Mouse (Mus musculus) kidney, postnatal 0 days (tissue): ENCODE measurements around the gene Idnk. TPM values are rescaled to one million over a fixed set of nuclear protein-coding genes. Genes with fewer than 3 reads are reported as not detected.

Experiments
- ATAC-seq: fragments of 200-750 bp; cut with Nextera tagmentation; replicated peaks from 2 replicates; pipeline ENCODE4 v1.8.0; 2017; ENCODE audit warnings: low read depth, moderate number of reproducible peaks, moderate TSS enrichment, moderate library complexity; ENCODE audit not compliant: low FRiP score
- DNase-seq: peaks from one replicate; pipeline ENCODE4 v3.0.0-alpha.2; 2016; ENCODE audit warnings: low spot score
- H3K27ac ChIP-seq: fragments of 300-500 bp; sonication (generic); 2 replicates; pipeline ENCODE4 v1.5.1; 2014; ENCODE audit warnings: mild to moderate bottlenecking
- H3K27me3 ChIP-seq: fragments of 300-500 bp; sonication (generic); 2 replicates; pipeline ENCODE4 v1.6.1; 2014; ENCODE audit warnings: low read length, mixed read lengths; ENCODE audit not compliant: insufficient read depth
- H3K36me3 ChIP-seq: fragments of 300-500 bp; sonication (generic); 2 replicates; pipeline ENCODE4 v1.6.1; 2014; ENCODE audit warnings: low read length, mixed read lengths; ENCODE audit not compliant: insufficient read depth
- H3K4me1 ChIP-seq: fragments of 300-500 bp; sonication (generic); replicated peaks from 2 replicates; pipeline ENCODE4 v1.6.1; 2014; ENCODE audit warnings: antibody characterized with exemption, low read length, mixed read lengths; ENCODE audit not compliant: insufficient read depth
- H3K4me2 ChIP-seq: fragments of 300-500 bp; sonication (generic); 2 replicates; pipeline ENCODE4 v1.6.1; 2014; ENCODE audit warnings: mild to moderate bottlenecking, low read length, moderate library complexity, mixed read lengths
- H3K4me3 ChIP-seq: fragments of 300-500 bp; sonication (generic); replicated peaks from 2 replicates; pipeline ENCODE4 v1.5.1; 2014; ENCODE audit warnings: low read depth, low read length
- H3K9ac ChIP-seq: fragments of 300-500 bp; sonication (generic); 2 replicates; pipeline ENCODE4 v1.6.1; 2014; ENCODE audit warnings: low read depth, low read length
- H3K9me3 ChIP-seq: fragments of 300-500 bp; sonication (generic); replicated peaks from 2 replicates; pipeline ENCODE4 v1.6.1; 2016; ENCODE audit warnings: low read length, inconsistent platforms, mixed read lengths
- CTCF ChIP-seq: IDR thresholded peaks from 2 replicates; pipeline ENCODE4 v1.5.1; 2016; ENCODE audit warnings: antibody characterized with exemption, low read depth, mild to moderate bottlenecking, moderate library complexity
- WGBS: fragments of 180-500 bp; shearing (Covaris S2); extraction: QIAGEN DNeasy Blood & Tissue Kit; methylation state at CpG from one replicate; pipeline ENCODE4 v1.1.7; 2014; 5-methylcytosine and 5-hydroxymethylcytosine counted together
- polyA plus RNA-seq: library from polyadenylated mRNA; unstranded; fragments of >200 nt; fragmentation: Nextera tagmentation; extraction: Ambion mirVana; gene quantifications from 2 replicates; pipeline ENCODE4 v1.2.1, GENCODE M21; 2015

Idnk gene
- polyA plus RNA-seq, 1 experiment from 2014 or later, result 48.5 TPM

DNA sequence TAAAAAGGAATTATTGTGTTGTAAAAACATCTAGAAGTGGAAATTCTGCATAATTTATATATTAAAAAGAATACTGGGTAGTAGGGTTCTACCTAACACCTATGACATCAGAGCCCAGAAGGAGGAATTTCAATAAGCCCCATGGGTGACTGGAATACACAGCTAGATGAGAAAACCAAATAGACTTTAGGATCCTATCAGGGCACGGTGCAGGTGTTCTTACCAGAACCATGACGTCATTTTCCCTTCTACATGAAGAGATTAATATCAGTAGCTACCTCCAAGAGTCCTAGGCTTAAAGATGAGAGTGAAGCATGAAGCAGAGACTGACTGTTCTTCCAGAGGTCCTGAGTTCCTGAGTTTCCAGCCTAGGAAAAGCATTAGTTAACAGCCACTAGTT, 40.6 kb upstream of the Idnk start:
- ATAC-seq, result no peak
- H3K27ac ChIP-seq, result no peak overlapping the region
- no peak overlapping the region for H3K4me2 ChIP-seq

GRCm38 (mm10) chr13:58117318-58118017, 40.0 kb upstream of the Idnk start:
- H3K27ac ChIP-seq, result no peak overlapping the region
- H3K4me2 ChIP-seq, result no peak overlapping the region
- 68% methylated on average over 8 of the region's 8 CpGs for WGBS
- no peak for ATAC-seq
- no peaks in the 10 kb centered on the region for H3K36me3 ChIP-seq
- no peak overlapping the region for H3K9ac ChIP-seq
- H3K4me1 ChIP-seq, result peaks cover 14% of the 10 kb centered on the region; the same call in 1 of the 2 replicates
- no peak overlapping the region for H3K4me3 ChIP-seq
- no peaks in the 10 kb centered on the region for H3K27me3 ChIP-seq
- DNase-seq, result peak; percentile 75
- peak; percentile 84 for TF ChIP-seq CTCF
- H3K9me3 ChIP-seq, result no peaks in the 10 kb centered on the region

More for the DNA sequence above, 40.6 kb upstream of the Idnk start:
- Histone ChIP-seq H3K4me3 (no peak overlapping the region), H3K9me3 (no peaks in the 10 kb centered on the region), H3K4me1 (peaks cover 13% of the 10 kb centered on the region; the same call in 1 of the 2 replicates), H3K36me3 (no peaks in the 10 kb centered on the region), H3K27me3 (no peaks in the 10 kb centered on the region), H3K9ac (no peak overlapping the region)
- WGBS, result 70% methylated on average over 2 of the region's 2 CpGs
- no peak for TF ChIP-seq CTCF
- DNase-seq, result no peak

GRCm38 (mm10) chr13:58122786-58123297, 34.6 kb upstream of the Idnk start:
- DNase-seq (peak; percentile 19), ATAC-seq (no peak)
- H3K27ac ChIP-seq, result peak overlapping the region; percentile 68
- 44% methylated on average over 10 of the region's 10 CpGs for WGBS
- TF ChIP-seq CTCF, result no peak
- no peaks in the 10 kb centered on the region for H3K27me3 ChIP-seq
- H3K4me1 ChIP-seq, result peaks cover 21% of the 10 kb centered on the region
- no peak overlapping the region for H3K4me3 ChIP-seq
- H3K9ac ChIP-seq, result no peak overlapping the region
- H3K4me2 ChIP-seq, result peak overlapping the region; percentile 25; the same call in 1 of the 2 replicates
- H3K36me3 ChIP-seq, result no peaks in the 10 kb centered on the region
- H3K9me3 ChIP-seq, result no peaks in the 10 kb centered on the region

DNA sequence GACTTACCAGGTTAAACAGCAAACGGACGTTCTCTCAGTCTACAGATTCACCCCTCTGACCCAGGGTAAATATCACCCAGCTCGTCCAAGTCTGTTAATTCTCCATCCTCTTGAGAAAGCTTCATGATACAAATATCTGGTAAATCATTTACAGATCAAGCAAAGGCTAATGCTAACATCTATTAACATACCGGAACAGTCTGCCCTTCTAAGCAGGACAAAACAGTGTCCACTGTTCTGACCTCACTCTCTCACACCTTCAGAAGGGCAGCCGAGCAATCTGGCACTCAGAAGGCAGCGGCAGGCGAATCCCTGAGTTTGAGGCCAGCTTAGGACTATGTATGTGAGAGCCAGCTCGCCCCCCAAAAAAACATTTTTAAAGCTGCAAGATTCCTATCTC, 34.1 kb upstream of the Idnk start:
- Histone ChIP-seq H3K4me1 (peaks cover 21% of the 10 kb centered on the region), H3K9me3 (no peaks in the 10 kb centered on the region), H3K9ac (no peak overlapping the region), H3K4me2 (peak overlapping the region; percentile 25; the same call in 1 of the 2 replicates), H3K27me3 (no peaks in the 10 kb centered on the region), H3K27ac (peak overlapping the region; percentile 68; the same call in 1 of the 2 replicates), H3K36me3 (no peaks in the 10 kb centered on the region), H3K4me3 (no peak overlapping the region)
- no peak for TF ChIP-seq CTCF
- WGBS, result 42% methylated on average over 8 of the region's 8 CpGs
- DNase-seq, result peak; percentile 61
- peak; percentile 64 for ATAC-seq

GRCm38 (mm10) chr13:58124278-58124677, 33.2 kb upstream of the Idnk start:
- Histone ChIP-seq H3K4me2 (no peak overlapping the region), H3K27me3 (no peaks in the 10 kb centered on the region), H3K4me1 (peaks cover 21% of the 10 kb centered on the region), H3K36me3 (no peaks in the 10 kb centered on the region), H3K9me3 (no peaks in the 10 kb centered on the region), H3K9ac (no peak overlapping the region), H3K27ac (peak overlapping the region; percentile 68), H3K4me3 (no peak overlapping the region)
- no peak for TF ChIP-seq CTCF
- DNase-seq (no peak), ATAC-seq (no peak)
- 78% methylated on average over 3 of the region's 3 CpGs for WGBS

- H3K4me2 ChIP-seq, result peak overlapping the region; percentile 76; the same call in 1 of the 2 replicates
- H3K9ac ChIP-seq, result no peak overlapping the region
- H3K36me3 ChIP-seq, result no peaks in the 10 kb centered on the region
- H3K4me1 ChIP-seq, result peaks cover 24% of the 10 kb centered on the region
- WGBS, result 47% methylated on average over 2 of the region's 2 CpGs
- H3K27ac ChIP-seq, result no peak overlapping the region
- DNase-seq, result no peak
- ATAC-seq, result no peak
- H3K4me3 ChIP-seq, result no peak overlapping the region
- no peaks in the 10 kb centered on the region for H3K27me3 ChIP-seq
- H3K9me3 ChIP-seq, result no peaks in the 10 kb centered on the region
- TF ChIP-seq CTCF, result no peak
Measured at GRCm38 (mm10) chr13:58124989-58125388, 32.5 kb upstream of the Idnk start.
